Mouse (Mus musculus) liver, postnatal 0 days (tissue): ENCODE results near the gene Myo1d.

Source experiments
- CTCF ChIP-seq: sonication (generic); IDR thresholded peaks from 2 replicates; pipeline ENCODE4 v1.5.1; 2016; ENCODE audit warnings: antibody characterized with exemption, low read depth
- EP300 ChIP-seq: IDR thresholded peaks from 2 replicates; pipeline ENCODE4 v1.6.1; 2016; ENCODE audit warnings: antibody characterized with exemption, low read depth, mild to moderate bottlenecking

DNA sequence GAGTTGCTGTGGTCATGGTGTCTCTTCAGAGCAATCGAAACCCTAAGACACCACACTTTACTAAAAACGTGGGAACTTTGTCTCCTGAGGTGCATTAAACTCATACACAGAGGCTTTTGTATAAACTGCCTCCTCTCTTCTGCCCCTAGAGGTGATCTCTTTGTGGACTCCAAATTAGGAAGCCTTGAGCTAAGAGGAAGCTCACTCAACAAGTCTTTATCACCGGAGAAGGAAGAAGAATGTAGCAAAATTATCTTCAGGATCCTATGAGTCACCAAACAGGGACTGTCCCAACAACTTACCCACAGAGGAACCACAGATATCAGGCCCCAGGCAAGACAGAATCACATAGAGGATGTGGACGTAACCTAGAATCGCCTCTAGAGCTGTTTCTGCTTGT, 5.8 kb upstream of the Myo1d start:
- no peak for TF ChIP-seq EP300
- TF ChIP-seq CTCF, result peak; percentile 59
